ENCODE assay signal across 12 mouse cellular contexts in the genomic region with DNA sequence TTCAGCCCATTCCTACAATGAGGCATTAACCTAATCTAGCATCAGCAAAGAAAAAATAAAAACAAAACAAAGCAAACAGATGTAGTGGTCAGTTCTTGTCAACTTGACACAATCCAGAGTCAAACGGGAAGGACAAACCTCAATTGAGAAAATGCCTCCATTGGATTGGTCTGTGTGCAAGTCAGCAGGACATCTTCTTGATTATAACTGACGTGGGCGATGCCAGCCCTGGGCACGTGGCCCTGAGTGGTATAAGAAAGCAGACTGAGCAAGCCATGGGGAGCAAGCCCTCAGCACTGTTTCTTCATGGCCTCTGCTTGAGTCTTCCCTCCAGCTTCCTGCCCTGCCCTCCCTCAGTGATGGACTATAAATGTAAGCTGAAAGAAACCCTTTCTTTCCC. TPM values are rescaled to one million over a fixed set of nuclear protein-coding genes. Genes with fewer than 3 reads are reported as not detected.
DNase-seq lines count a peak whose midpoint lies in the region; ATAC-seq lines count a peak whose summit lies in the region.
"Had no signal": no experiment of that assay in that cellular context is flagged by ENCODE, and none has a peak within 500 bp of the region (broad histone marks: within the 10 kb centered on the region; RNA-seq: fewer than 3 reads in every experiment).

No protein-coding gene starts in this region.

- WGBS in heart, embryonic 16.5 days, result 39% methylated on average over 4 of the region's 4 CpGs
- 47% methylated on average over 4 of the region's 4 CpGs for WGBS in neural tube, embryonic 12.5 days
- WGBS in forebrain, embryonic 13.5 days, result 41% methylated on average over 4 of the region's 4 CpGs

- no peak for DNase-seq in heart, postnatal 36 days
- no peak for DNase-seq in neural tube, embryonic 10.5 days (ENCODE audit: extremely low spot score, low spot score)
- no peak for DNase-seq in right cerebral cortex, postnatal 10 days (ENCODE audit: low spot score in 2 of 2)
- no peak for DNase-seq in adipocyte (ENCODE audit: low spot score)

- no peak overlapping the region for H3K27ac ChIP-seq in heart, embryonic 16.5 days (ENCODE audit: low read length)
- no peak overlapping the region for H3K27ac ChIP-seq in neural tube, embryonic 12.5 days
- no peak overlapping the region for H3K27ac ChIP-seq in forebrain, embryonic 13.5 days
- H3K27ac ChIP-seq: macrophage had no signal

- H3K36me3 ChIP-seq in heart, embryonic 16.5 days (ENCODE audit: control insufficient read depth, insufficient read depth), result no peaks in the 10 kb centered on the region
- H3K36me3 ChIP-seq in neural tube, embryonic 12.5 days, result no peaks in the 10 kb centered on the region
- H3K36me3 ChIP-seq in forebrain, embryonic 13.5 days (ENCODE audit: poor library complexity, severe bottlenecking), result no peaks in the 10 kb centered on the region

- peaks cover 33% of the 10 kb centered on the region for H3K4me1 ChIP-seq in heart, embryonic 16.5 days (ENCODE audit: control insufficient read depth, insufficient read depth, low read length)
- no peaks in the 10 kb centered on the region for H3K4me1 ChIP-seq in neural tube, embryonic 12.5 days
- H3K4me1 ChIP-seq in forebrain, embryonic 13.5 days, result no peaks in the 10 kb centered on the region

- 0 out of 2 replicates have a peak overlapping the region, but pooled peaks have one; percentile 23 for H3K4me2 ChIP-seq in heart, embryonic 16.5 days (ENCODE audit: low read depth, low read length)
- peak overlapping the region; percentile 27; the same call in 1 of the 2 replicates for H3K4me2 ChIP-seq in neural tube, embryonic 12.5 days (replicated peaks)
- peak overlapping the region; percentile 43 for H3K4me2 ChIP-seq in forebrain, embryonic 13.5 days

- H3K27me3 ChIP-seq in heart, embryonic 16.5 days (ENCODE audit: control insufficient read depth, insufficient read depth, low read length), result no peaks in the 10 kb centered on the region
- H3K27me3 ChIP-seq in neural tube, embryonic 12.5 days (replicated peaks), result no peaks in the 10 kb centered on the region
- H3K27me3 ChIP-seq in forebrain, embryonic 13.5 days, result peaks cover 12% of the 10 kb centered on the region

- H3K9me3 ChIP-seq in heart, embryonic 16.5 days (replicated peaks; ENCODE audit: control insufficient read depth, low read length), result no peaks in the 10 kb centered on the region
- H3K9me3 ChIP-seq in neural tube, embryonic 12.5 days, result no peaks in the 10 kb centered on the region
- no peaks in the 10 kb centered on the region for H3K9me3 ChIP-seq in forebrain, embryonic 13.5 days (replicated peaks)

- intact Hi-C loops in heart, postnatal 36 days (cut with DNase I), result loop anchor here (1.0 to 2.0 kb wide), 3 partner anchors 92 to 162 kb away; partner anchors contain the start of gene Nudt17

- no peak overlapping the region for H3K4me3 ChIP-seq in heart, embryonic 16.5 days (ENCODE audit: low read length)
- H3K4me3 ChIP-seq in neural tube, embryonic 12.5 days, result no peak overlapping the region
- H3K4me3 ChIP-seq in forebrain, embryonic 13.5 days, result no peak overlapping the region

- no peak for ATAC-seq in heart, embryonic 16.5 days (replicated peaks; ENCODE audit: extremely low read depth, insufficient read depth, low FRiP score)
- ATAC-seq in neural tube, embryonic 12.5 days (ENCODE audit: low FRiP score, low read depth), result 0 out of 2 replicates have a peak, but pooled peaks have one; percentile 7
- 0 out of 2 replicates have a peak, but pooled peaks have one; percentile 13 for ATAC-seq in forebrain, embryonic 13.5 days

- H3K9ac ChIP-seq in heart, embryonic 16.5 days (ENCODE audit: low read length), result no peak overlapping the region
- H3K9ac ChIP-seq in neural tube, embryonic 12.5 days, result no peak overlapping the region
- H3K9ac ChIP-seq in forebrain, embryonic 13.5 days, result no peak overlapping the region

RNA-seq across cellular contexts. Expression of gene Txnip, which starts 10.9 kb away (rescaled TPM):
- 209 and 226 TPM in 2 replicates for polyA plus RNA-seq in heart, embryonic 16.5 days (2015; fragmentation: Nextera tagmentation; extraction: Ambion mirVana)
- 1,000 to 10,000 TPM in 1 of 2 experiments, 100 to 1,000 TPM in 1; 646 to 1,158 TPM for total RNA-seq in heart, postnatal 36 days (2021)
- polyA plus RNA-seq in neural tube, embryonic 12.5 days (2016; fragmentation: Nextera tagmentation; extraction: Ambion mirVana), result 51.4 and 57.5 TPM in 2 replicates
- 49.1 and 51.0 TPM in 2 replicates for polyA plus RNA-seq in forebrain, embryonic 13.5 days (2015; fragmentation: Nextera tagmentation; extraction: Ambion mirVana)

RNA-seq across cellular contexts. Expression of gene Hfe2, which starts 21.9 kb away (rescaled TPM):
- 8.5 and 10.9 TPM in 2 replicates for polyA plus RNA-seq in heart, embryonic 16.5 days (2015; fragmentation: Nextera tagmentation; extraction: Ambion mirVana)
- total RNA-seq in heart, postnatal 36 days (2021), result 100 to 1,000 TPM; 261 to 293 TPM
- 1.9 and 2.7 TPM in 2 replicates for polyA plus RNA-seq in neural tube, embryonic 12.5 days (2016; fragmentation: Nextera tagmentation; extraction: Ambion mirVana)
- 0.25 and 0.36 TPM in 2 replicates for polyA plus RNA-seq in forebrain, embryonic 13.5 days (2015; fragmentation: Nextera tagmentation; extraction: Ambion mirVana)
- polyA plus RNA-seq: macrophage had no signal

RNA-seq across cellular contexts. Expression of gene Gm16253, which starts 29.9 kb away (rescaled TPM):
- 1.3 and 1.4 TPM in 2 replicates for polyA plus RNA-seq in heart, embryonic 16.5 days (2015; fragmentation: Nextera tagmentation; extraction: Ambion mirVana)
- 1 to 10 TPM in 1 of 2 experiments, under 1 TPM in 1; 0.89 to 2.8 TPM for total RNA-seq in heart, postnatal 36 days (2021)
- 1.6 and 3.0 TPM in 2 replicates for polyA plus RNA-seq in neural tube, embryonic 12.5 days (2016; fragmentation: Nextera tagmentation; extraction: Ambion mirVana)
- polyA plus RNA-seq in forebrain, embryonic 13.5 days (2015; fragmentation: Nextera tagmentation; extraction: Ambion mirVana), result 1.2 and 1.3 TPM in 2 replicates
- total RNA-seq: adrenal gland, adult 18-20 months had no signal
- polyA plus RNA-seq: cerebellum, adult 2 months; lung, adult 2 months; macrophage had no signal

RNA-seq across cellular contexts. Expression of gene Polr3gl, which starts 47.1 kb away (rescaled TPM):
- polyA plus RNA-seq in heart, embryonic 16.5 days (2015; fragmentation: Nextera tagmentation; extraction: Ambion mirVana), result 33.4 and 36.4 TPM in 2 replicates
- 10 to 100 TPM; 30.3 to 33.0 TPM for total RNA-seq in heart, postnatal 36 days (2021)
- 40.3 and 40.9 TPM in 2 replicates for polyA plus RNA-seq in neural tube, embryonic 12.5 days (2016; fragmentation: Nextera tagmentation; extraction: Ambion mirVana)
- polyA plus RNA-seq in forebrain, embryonic 13.5 days (2015; fragmentation: Nextera tagmentation; extraction: Ambion mirVana), result 37.5 and 40.2 TPM in 2 replicates

RNA-seq across cellular contexts. Expression of gene Ankrd34a, which starts 49.6 kb away (rescaled TPM):
- polyA plus RNA-seq in heart, embryonic 16.5 days (2015; fragmentation: Nextera tagmentation; extraction: Ambion mirVana), result 6.9 and 7.2 TPM in 2 replicates
- 1 to 10 TPM; 1.3 to 2.2 TPM for total RNA-seq in heart, postnatal 36 days (2021)
- 5.3 and 5.6 TPM in 2 replicates for polyA plus RNA-seq in neural tube, embryonic 12.5 days (2016; fragmentation: Nextera tagmentation; extraction: Ambion mirVana)
- 6.6 and 6.7 TPM in 2 replicates for polyA plus RNA-seq in forebrain, embryonic 13.5 days (2015; fragmentation: Nextera tagmentation; extraction: Ambion mirVana)
- polyA plus RNA-seq: CD4-positive, CD25-positive, alpha-beta regulatory T cell, adult 4 months had no signal
